Mouse (Mus musculus) ES-Bruce4 (cell line): ENCODE data around the gene Syne3. TPM values are rescaled to one million over a fixed set of nuclear protein-coding genes. Genes with fewer than 3 reads are reported as not detected.

ENCODE experiments used
- H3K27ac ChIP-seq: 2 replicates; pipeline ENCODE4 v1.5.1; 2012; ENCODE audit warnings: low read length, inconsistent platforms; ENCODE audit not compliant: insufficient read depth
- H3K27me3 ChIP-seq: 2 replicates; pipeline ENCODE4 v1.6.1; 2012; ENCODE audit warnings: mild to moderate bottlenecking, low read length, inconsistent platforms; ENCODE audit not compliant: control insufficient read depth, poor library complexity, insufficient read depth, severe bottlenecking
- H3K36me3 ChIP-seq: 2 replicates; pipeline ENCODE4 v1.6.1; 2012; ENCODE audit warnings: inconsistent platforms, mild to moderate bottlenecking, low read length, moderate library complexity; ENCODE audit not compliant: control insufficient read depth, poor library complexity, insufficient read depth, severe bottlenecking
- H3K4me1 ChIP-seq: one replicate; pipeline ENCODE4 v1.8.1; 2011; ENCODE audit warnings: low read length; ENCODE audit not compliant: control insufficient read depth, insufficient read depth
- H3K4me3 ChIP-seq: 2 replicates; pipeline ENCODE4 v1.5.1; 2011; ENCODE audit warnings: low read depth, mild to moderate bottlenecking, low read length
- H3K9ac ChIP-seq: 2 replicates; pipeline ENCODE4 v1.6.1; 2012; ENCODE audit warnings: low read depth, mild to moderate bottlenecking, inconsistent platforms; ENCODE audit not compliant: poor library complexity, severe bottlenecking
- H3K9me3 ChIP-seq: replicated peaks from 2 replicates; pipeline ENCODE4 v1.6.1; 2012; ENCODE audit warnings: mild to moderate bottlenecking, low read length, inconsistent platforms; ENCODE audit not compliant: control insufficient read depth, poor library complexity, insufficient read depth, severe bottlenecking
- CTCF ChIP-seq: IDR thresholded peaks from one replicate; pipeline ENCODE4 v1.8.1; 2011; ENCODE audit warnings: low read depth, low read length
- EP300 ChIP-seq: IDR thresholded peaks from 2 replicates; pipeline ENCODE4 v1.6.1; 2011; ENCODE audit warnings: low read depth, low read length; ENCODE audit not compliant: insufficient read depth
- POLR2A ChIP-seq: IDR thresholded peaks from one replicate; pipeline ENCODE4 v1.8.1; 2011; ENCODE audit warnings: low read length; ENCODE audit not compliant: insufficient read depth
- polyA plus RNA-seq: library from polyadenylated mRNA; stranded (reverse); fragments of >200 nt; gene quantifications from 2 replicates; pipeline ENCODE4 v1.2.4, GENCODE M21; 2011; ENCODE audit warnings: low read depth; ENCODE audit not compliant: missing spikeins, insufficient read depth, insufficient read length

Gene Syne3
- polyA plus RNA-seq, 1 experiment, result 1.2 TPM

- TF ChIP-seq CTCF, result no peak
- TF ChIP-seq POLR2A, result no peak
- no peak for TF ChIP-seq EP300
- H3K36me3 ChIP-seq, result no peaks in the 10 kb centered on the region
- no peak overlapping the region for H3K4me3 ChIP-seq
- H3K9ac ChIP-seq, result no peak overlapping the region
- no peak overlapping the region for H3K27ac ChIP-seq
- H3K4me1 ChIP-seq, result no peaks in the 10 kb centered on the region
- no peaks in the 10 kb centered on the region for H3K27me3 ChIP-seq
- no peaks in the 10 kb centered on the region for H3K9me3 ChIP-seq
Observed at GRCm38 (mm10) chr12:104969618-104970017, 40.0 kb downstream of the Syne3 start.

- TF ChIP-seq EP300 (no peak), CTCF (no peak), POLR2A (no peak)
- Histone ChIP-seq H3K4me3 (no peak overlapping the region), H3K36me3 (no peaks in the 10 kb centered on the region), H3K9ac (no peak overlapping the region), H3K4me1 (no peaks in the 10 kb centered on the region), H3K27me3 (no peaks in the 10 kb centered on the region), H3K27ac (no peak overlapping the region), H3K9me3 (no peaks in the 10 kb centered on the region)
Observed at GRCm38 (mm10) chr12:104969177-104969576, 40.4 kb downstream of the Syne3 start.

- H3K27me3 ChIP-seq, result no peaks in the 10 kb centered on the region
- H3K36me3 ChIP-seq, result no peaks in the 10 kb centered on the region
- H3K27ac ChIP-seq, result no peak overlapping the region
- H3K9me3 ChIP-seq, result no peaks in the 10 kb centered on the region
- TF ChIP-seq EP300 (no peak), CTCF (no peak), POLR2A (no peak)
- no peaks in the 10 kb centered on the region for H3K4me1 ChIP-seq
- no peak overlapping the region for H3K9ac ChIP-seq
- no peak overlapping the region for H3K4me3 ChIP-seq
Observed at GRCm38 (mm10) chr12:104964953-104965911, 44.4 kb downstream of the Syne3 start.

GRCm38 (mm10) chr12:104960421-104960820 lies 49.2 kb downstream of the Syne3 start:
- Histone ChIP-seq H3K27ac (no peak overlapping the region), H3K36me3 (no peaks in the 10 kb centered on the region), H3K27me3 (no peaks in the 10 kb centered on the region), H3K4me1 (no peaks in the 10 kb centered on the region), H3K9me3 (no peaks in the 10 kb centered on the region), H3K9ac (no peak overlapping the region), H3K4me3 (no peak overlapping the region)
- TF ChIP-seq EP300, result no peak
- TF ChIP-seq POLR2A, result no peak
- TF ChIP-seq CTCF, result no peak

GRCm38 (mm10) chr12:104959966-104960365 lies 49.6 kb downstream of the Syne3 start:
- H3K27ac ChIP-seq, result no peak overlapping the region
- TF ChIP-seq EP300, result no peak
- TF ChIP-seq POLR2A, result no peak
- TF ChIP-seq CTCF, result no peak
- H3K27me3 ChIP-seq, result no peaks in the 10 kb centered on the region
- no peaks in the 10 kb centered on the region for H3K36me3 ChIP-seq
- no peak overlapping the region for H3K9ac ChIP-seq
- H3K9me3 ChIP-seq, result no peaks in the 10 kb centered on the region
- no peaks in the 10 kb centered on the region for H3K4me1 ChIP-seq
- no peak overlapping the region for H3K4me3 ChIP-seq

GRCm38 (mm10) chr12:104958263-104958662 lies 51.3 kb downstream of the Syne3 start:
- TF ChIP-seq POLR2A (no peak), CTCF (no peak), EP300 (no peak)
- no peaks in the 10 kb centered on the region for H3K4me1 ChIP-seq
- no peak overlapping the region for H3K9ac ChIP-seq
- H3K27ac ChIP-seq, result no peak overlapping the region
- H3K36me3 ChIP-seq, result no peaks in the 10 kb centered on the region
- no peak overlapping the region for H3K4me3 ChIP-seq
- no peaks in the 10 kb centered on the region for H3K27me3 ChIP-seq
- no peaks in the 10 kb centered on the region for H3K9me3 ChIP-seq
